Mouse (Mus musculus): Measurements from ENCODE around the gene Selenbp1.
A peak's percentile ranks its signal among the peaks of the same experiment; 100 is the strongest.

The Selenbp1 gene

GRCm38 (mm10) chr3:94974528-94975422 is 41.9 kb downstream of the Selenbp1 start, which contains the start of gene Pi4kb:
Pi4kb (plus strand) TSS chr3:94974731.
- DNase-seq (ENCODE audit: low spot score in 2 of 2) = peak; percentile 75 to 86

- no peak for DNase-seq (ENCODE audit: low spot score in 2 of 2)
Observed at GRCm38 (mm10) chr3:94984312-94984711, 51.5 kb downstream of the Selenbp1 start.

GRCm38 (mm10) chr3:94985513-94985912 is 52.7 kb downstream of the Selenbp1 start:
- no peak for DNase-seq (ENCODE audit: low spot score in 2 of 2)

GRCm38 (mm10) chr3:94987578-94987977 is 54.7 kb downstream of the Selenbp1 start:
- DNase-seq (ENCODE audit: low spot score in 2 of 2) = no peak

GRCm38 (mm10) chr3:94989159-94989761 is 56.4 kb downstream of the Selenbp1 start:
- DNase-seq (ENCODE audit: low spot score in 2 of 2) = no peak

Measured in thymus, postnatal 10 days (tissue).